Mouse (Mus musculus) retina, postnatal 7 days (tissue): Measurements from ENCODE around the gene Tspan5.
A peak's percentile ranks its signal among the peaks of the same experiment; 100 is the strongest.

ENCODE experiments used
- DNase-seq: peaks from one replicate; pipeline ENCODE4 v3.0.0-alpha.2; 2012; ENCODE audit warnings: low read depth, low spot score

Gene Tspan5

GRCm38 (mm10) chr3:138743061-138743671 is 1.2 kb downstream of the Tspan5 start:
- DNase-seq: peak; percentile 45

GRCm38 (mm10) chr3:138744030-138744774 is 2.2 kb downstream of the Tspan5 start:
- DNase-seq: no peak

- DNase-seq: no peak
These were observed 3.1 kb downstream of the Tspan5 start for GRCm38 (mm10) chr3:138745091-138745490.

- no peak for DNase-seq
These were observed 3.6 kb downstream of the Tspan5 start for GRCm38 (mm10) chr3:138745596-138745995.

GRCm38 (mm10) chr3:138746556-138746955 is 4.6 kb downstream of the Tspan5 start:
- no peak for DNase-seq

DNA sequence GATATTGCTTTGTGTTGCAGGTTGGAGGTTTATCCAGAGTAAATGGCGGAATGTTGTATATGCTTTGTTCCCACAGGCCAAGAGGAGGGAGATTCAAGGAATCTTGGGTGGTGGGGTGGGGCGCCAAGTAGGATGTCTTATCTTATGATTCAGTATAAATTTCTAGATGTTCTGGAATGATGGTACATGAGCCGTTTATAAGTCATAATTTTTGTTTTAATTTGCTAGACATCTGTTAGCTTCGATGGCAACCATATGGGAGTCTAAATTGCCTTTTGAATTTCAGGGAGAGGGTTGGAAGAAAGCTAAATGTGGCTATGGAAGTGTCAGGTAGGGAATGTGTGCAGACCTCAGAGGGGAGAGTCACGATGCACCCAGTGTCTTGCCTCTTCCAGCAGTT is 5.0 kb downstream of the Tspan5 start:
- no peak for DNase-seq

DNA sequence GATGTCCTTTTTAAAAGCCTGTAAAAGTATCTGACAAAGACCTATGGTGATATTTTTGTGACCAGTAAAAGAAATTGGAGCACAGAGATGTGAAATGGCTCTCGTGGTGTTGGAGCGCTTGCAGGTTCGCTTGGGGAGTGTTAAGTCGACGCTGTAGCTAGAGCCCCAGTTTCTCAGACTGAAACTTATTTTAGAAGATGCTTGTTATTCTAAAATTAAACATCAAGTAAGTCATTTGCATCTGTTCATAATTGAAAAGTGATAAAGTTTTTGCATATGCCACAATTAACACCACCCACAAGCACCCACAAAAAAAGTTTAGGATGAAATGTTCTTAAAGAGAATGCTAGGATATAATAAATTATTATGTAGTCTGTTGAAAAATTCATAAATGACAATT is 6.0 kb downstream of the Tspan5 start:
- DNase-seq: no peak

GRCm38 (mm10) chr3:138749645-138750044 is 7.7 kb downstream of the Tspan5 start:
- no peak for DNase-seq

DNA sequence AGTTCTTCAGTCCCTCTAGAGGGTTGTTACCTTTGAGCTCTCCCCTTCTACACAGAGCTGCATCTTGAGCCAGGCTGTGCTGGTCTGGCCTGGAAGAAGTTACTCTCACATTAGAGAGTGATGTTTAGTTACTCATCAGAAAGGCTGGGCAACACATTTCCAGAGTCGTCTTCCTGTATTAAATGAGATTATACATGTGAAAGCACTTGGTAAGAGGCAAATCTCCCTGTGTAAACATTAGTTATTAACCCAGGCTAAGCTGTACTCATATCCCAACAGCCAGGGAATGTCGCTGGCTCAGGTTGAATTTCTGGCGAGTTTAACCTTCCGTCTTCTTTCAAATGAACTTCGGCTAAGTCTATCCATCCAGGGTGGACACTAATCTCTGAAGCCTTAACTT is 9.3 kb downstream of the Tspan5 start:
- DNase-seq: no peak

- no peak for DNase-seq
These were observed 10.1 kb downstream of the Tspan5 start for GRCm38 (mm10) chr3:138752056-138752455.

- no peak for DNase-seq
These were observed 10.8 kb downstream of the Tspan5 start for GRCm38 (mm10) chr3:138752769-138753168.

- no peak for DNase-seq
These were observed 11.3 kb downstream of the Tspan5 start for GRCm38 (mm10) chr3:138753182-138753885.

DNA sequence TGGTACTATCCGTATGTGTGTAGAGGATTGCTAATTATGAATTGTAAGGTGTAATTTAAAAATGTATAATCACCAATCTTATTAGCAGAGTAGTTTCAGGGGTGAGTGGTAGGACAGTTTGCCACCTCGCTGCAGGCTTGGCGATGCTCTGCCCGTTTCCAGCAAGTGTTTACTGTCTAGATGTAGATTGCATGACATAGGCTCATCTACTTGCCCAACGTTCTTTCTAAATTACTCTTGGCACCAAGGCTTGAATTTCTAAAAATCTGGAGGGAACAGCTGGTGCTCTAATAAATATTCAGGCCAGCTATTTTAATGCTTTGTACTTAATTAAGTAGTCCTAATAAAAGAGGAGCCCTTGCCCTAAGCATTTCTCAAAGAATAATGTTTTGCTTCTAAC is 12.3 kb downstream of the Tspan5 start:
- DNase-seq: no peak

GRCm38 (mm10) chr3:138757283-138757682 is 15.3 kb downstream of the Tspan5 start:
- DNase-seq: no peak

DNA sequence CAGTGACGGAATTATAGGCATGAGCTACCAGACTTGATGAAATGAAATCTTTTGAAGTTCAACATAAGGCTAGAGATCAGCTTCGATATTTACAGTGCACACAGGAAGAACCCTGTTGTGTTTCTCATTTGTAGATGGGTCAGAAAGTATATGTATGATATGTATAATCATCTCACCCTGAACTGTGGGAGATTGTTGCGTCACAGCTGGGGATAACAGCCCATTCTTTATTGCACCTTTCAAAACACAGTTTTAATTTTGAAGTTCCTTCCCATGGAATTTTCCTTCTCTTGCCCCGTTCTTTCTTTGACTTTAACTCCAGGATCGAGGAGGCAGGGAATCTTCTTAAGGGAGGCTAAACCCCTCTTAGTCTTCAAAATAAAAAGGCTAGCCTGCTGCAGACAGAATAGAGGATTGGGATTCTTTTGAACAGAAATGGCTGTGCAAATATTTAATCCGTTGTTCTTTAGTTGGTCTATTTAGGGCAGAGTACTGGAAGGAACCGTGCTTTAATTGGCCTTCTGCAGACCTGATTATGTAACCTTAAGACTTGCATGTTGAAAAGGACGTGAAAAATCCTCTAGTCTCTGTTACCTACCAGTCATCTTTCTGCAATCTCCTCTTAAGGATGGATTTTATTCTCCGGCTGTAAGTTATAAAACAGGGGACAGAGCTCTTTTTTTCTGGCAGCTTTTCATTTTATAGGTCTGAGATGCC is 18.1 kb downstream of the Tspan5 start:
- no peak for DNase-seq

DNA sequence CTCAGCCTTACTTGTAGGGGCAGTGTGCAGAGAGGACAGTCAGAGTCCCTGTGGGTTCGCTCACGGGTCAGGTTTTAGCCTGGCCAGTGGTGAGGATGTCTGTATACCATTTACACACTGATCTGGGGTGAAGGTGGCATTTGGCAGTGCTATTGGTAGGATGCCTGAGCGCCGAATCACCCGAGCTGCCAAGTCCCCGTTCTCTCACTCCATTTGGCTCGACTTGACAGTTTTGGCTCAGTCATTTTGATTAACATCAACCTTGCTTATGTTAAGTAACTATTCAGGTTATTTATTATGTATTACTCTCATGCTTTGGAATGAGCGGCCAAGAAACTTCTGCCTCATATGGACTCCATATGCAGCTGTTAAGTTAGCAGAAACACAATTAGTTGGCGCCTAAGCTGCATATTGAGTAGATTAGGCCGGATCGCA is 18.7 kb downstream of the Tspan5 start:
- DNase-seq: no peak

GRCm38 (mm10) chr3:138761531-138761930 is 19.5 kb downstream of the Tspan5 start:
- DNase-seq: no peak

DNA sequence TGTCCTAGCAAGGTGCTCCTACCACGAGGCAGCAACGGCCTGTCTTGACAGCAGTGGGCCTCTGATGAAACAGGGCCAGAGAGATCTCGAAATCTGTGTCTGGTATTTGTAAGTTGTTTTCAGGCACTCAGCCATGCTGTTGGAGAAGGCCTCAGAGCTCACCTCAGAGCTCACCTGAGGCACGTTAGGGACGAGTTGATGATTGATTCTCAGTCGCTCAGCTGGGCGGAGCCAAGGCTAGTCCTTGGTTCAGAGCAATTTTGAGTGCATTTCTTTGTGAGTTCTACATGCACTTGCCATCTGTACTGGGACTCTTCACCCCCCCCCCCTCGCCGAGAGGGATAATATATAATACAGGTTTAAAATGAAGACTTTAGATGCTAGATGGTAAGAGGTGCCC is 21.9 kb downstream of the Tspan5 start:
- no peak for DNase-seq

- DNase-seq: no peak
These were observed 22.8 kb downstream of the Tspan5 start for GRCm38 (mm10) chr3:138764782-138765181.

GRCm38 (mm10) chr3:138767034-138767433 is 25.0 kb downstream of the Tspan5 start:
- DNase-seq: no peak

- DNase-seq: no peak
These were observed 26.6 kb downstream of the Tspan5 start for GRCm38 (mm10) chr3:138768541-138769093.
